In genomic region chr12:76506522-76506921, GRCm38 (mm10) we compare ENCODE assay signal across 7 mouse cellular contexts. TPM values are rescaled to one million over a fixed set of nuclear protein-coding genes. Genes with fewer than 3 reads are reported as not detected.
DNase-seq lines count a peak whose midpoint lies in the region; TF ChIP-seq lines count a peak whose summit lies in the region.

No protein-coding gene starts in this region.

- H3K4me1 ChIP-seq in heart, adult 2 months (ENCODE audit: control insufficient read depth, insufficient read depth, low read length), result peaks cover 5% of the 10 kb centered on the region
- H3K4me1 ChIP-seq in limb, embryonic 10.5 days, result peaks cover 11% of the 10 kb centered on the region

- no peak for TF ChIP-seq CTCF in heart, adult 2 months (IDR thresholded peaks at IDR 0.05)

- H3K9ac ChIP-seq in heart, adult 2 months (ENCODE audit: low read depth, low read length), result no peak overlapping the region

- TF ChIP-seq EP300 in heart, adult 2 months (IDR thresholded peaks at IDR 0.05; ENCODE audit: insufficient read depth, low read depth, low read length), result 0 out of 2 replicates have a peak, but pooled peaks have one; percentile 26

- no peaks in the 10 kb centered on the region for H3K9me3 ChIP-seq in limb, embryonic 10.5 days (replicated peaks)

- DNase-seq in NIH3T3 (ENCODE audit: low read depth) (peak; percentile 68), liver (no peak)
- DNase-seq in brain, embryonic 18.5 days (ENCODE audit: low read depth, low spot score), result peak; percentile 16
- peak; percentile 69 to 74 for DNase-seq in heart, adult 2 months
- DNase-seq in limb, embryonic 10.5 days (ENCODE audit: low spot score), result no peak
- DNase-seq in ovary, postnatal 36 days (ENCODE audit: low spot score), result peak; percentile 56
- DNase-seq in B cell, adult 2 months, result no peak

- no peak overlapping the region for H3K4me3 ChIP-seq in heart, adult 2 months
- H3K4me3 ChIP-seq in limb, embryonic 10.5 days, result no peak overlapping the region

- no peak for TF ChIP-seq POLR2A in heart, adult 2 months (IDR thresholded peaks at IDR 0.05; ENCODE audit: insufficient read depth, low read depth, low read length)

- 52% methylated on average over 2 of the region's 2 CpGs for WGBS in heart, adult 2 months
- 83% methylated on average over 2 of the region's 2 CpGs for WGBS in limb, embryonic 10.5 days

- H3K36me3 ChIP-seq in heart, adult 2 months (ENCODE audit: control insufficient read depth, insufficient read depth, low read length), result no peaks in the 10 kb centered on the region
- H3K36me3 ChIP-seq in limb, embryonic 10.5 days, result no peaks in the 10 kb centered on the region

- H3K79me2 ChIP-seq in heart, adult 2 months (replicated peaks; ENCODE audit: control insufficient read depth, insufficient read depth, low read length), result no peaks in the 10 kb centered on the region

- intact Hi-C loops in heart, adult 2 months (cut with DNase I), result no loop called here

- no peaks in the 10 kb centered on the region for H3K27me3 ChIP-seq in heart, adult 2 months (ENCODE audit: control insufficient read depth, insufficient read depth, low read length)
- no peaks in the 10 kb centered on the region for H3K27me3 ChIP-seq in limb, embryonic 10.5 days (ENCODE audit: low read depth, poor library complexity, severe bottlenecking)

- no peak overlapping the region; the same call in 1 of the 2 replicates for H3K27ac ChIP-seq in heart, adult 2 months
- H3K27ac ChIP-seq in limb, embryonic 10.5 days, result peak overlapping the region; percentile 53; the same call in 1 of the 2 replicates

RNA-seq across cellular contexts. Expression of gene Plekhg3, which starts 24.2 kb away (rescaled TPM):
- total RNA-seq in heart, adult 2 months (2021), result 10 to 100 TPM; 11.6 to 13.6 TPM
- polyA plus RNA-seq in heart, adult 2 months (2012; rRNA removed), result 12.9 and 16.8 TPM in 2 replicates
- 5.7 and 6.2 TPM in 2 replicates for polyA plus RNA-seq in limb, embryonic 10.5 days (2016; fragmentation: Nextera tagmentation; extraction: Ambion mirVana)

Comparison
In these comparisons a context has a peak if more than half of its experiments do, and no peak if none do; other contexts are left out.
1. DNase-seq: peak in NIH3T3 (single experiment), brain, embryonic 18.5 days (single experiment), heart, adult 2 months (2 of 2) and ovary, postnatal 36 days (single experiment); none in limb, embryonic 10.5 days (single experiment), liver (single experiment) and B cell, adult 2 months (0 of 2).